Mouse (Mus musculus) retina, postnatal 1 day (tissue): Measurements from ENCODE around the gene Smtnl1.

Experiments
- DNase-seq: peaks from one replicate; pipeline ENCODE4 v3.0.0-alpha.2; 2012

Smtnl1 gene

DNA sequence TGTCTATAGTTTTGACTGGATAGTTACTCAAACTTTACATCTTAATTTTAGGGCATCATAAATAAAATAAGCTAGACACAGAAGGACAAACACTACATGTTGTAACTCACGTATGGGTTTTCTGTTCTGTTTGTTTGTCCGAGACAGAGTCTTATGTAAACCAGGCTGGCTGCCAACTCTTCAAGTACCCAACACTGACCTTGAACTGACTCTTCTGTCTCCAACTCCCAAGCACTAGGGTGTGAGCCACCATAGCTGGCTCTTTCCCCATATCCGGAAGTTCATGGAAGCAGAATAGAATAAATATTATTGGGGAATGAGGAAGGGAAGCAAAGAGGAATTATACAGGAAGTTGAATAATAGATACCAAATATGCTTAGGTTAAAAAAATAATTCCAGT is 29.9 kb downstream of the Smtnl1 start:
- no peak for DNase-seq

DNA sequence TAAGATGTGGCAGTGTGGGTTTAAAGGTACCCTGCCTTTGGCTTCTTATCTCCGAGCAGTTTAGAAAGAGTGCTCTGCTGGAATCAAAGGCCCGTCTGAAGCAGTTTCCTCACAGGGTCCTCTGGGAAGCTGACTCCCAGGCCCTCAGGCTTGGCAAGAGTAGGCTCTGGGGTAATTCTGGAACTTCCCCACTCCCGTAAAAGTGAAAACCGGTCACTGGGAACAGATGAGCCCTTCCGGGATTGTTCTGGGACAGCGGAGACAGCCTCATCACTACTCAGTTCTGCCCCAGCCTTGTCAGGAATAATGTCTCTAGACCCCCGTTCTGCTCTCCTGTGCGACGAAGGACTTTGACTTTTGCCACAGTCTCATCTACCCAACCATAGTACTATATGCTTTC is 32.0 kb downstream of the Smtnl1 start:
- no peak for DNase-seq

DNA sequence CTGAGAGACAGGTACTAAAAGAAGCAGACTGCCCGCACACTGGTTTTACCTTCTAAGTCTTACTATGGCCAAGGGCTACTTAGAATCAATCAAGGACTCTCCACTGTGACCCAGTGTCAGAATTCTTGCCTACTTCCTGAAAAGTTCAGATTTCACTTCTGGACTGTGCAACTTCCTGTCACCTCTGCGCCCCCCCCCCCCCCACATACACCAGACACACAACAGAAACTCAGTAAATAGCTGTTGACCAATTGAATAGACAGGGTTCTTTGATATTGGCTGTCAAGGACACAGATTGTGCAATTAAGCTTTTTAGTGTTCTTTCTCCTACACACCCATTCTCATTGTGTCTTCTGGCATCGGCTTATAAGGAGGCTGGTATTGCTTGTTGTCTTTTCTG is 34.1 kb downstream of the Smtnl1 start:
- DNase-seq, result no peak

DNA sequence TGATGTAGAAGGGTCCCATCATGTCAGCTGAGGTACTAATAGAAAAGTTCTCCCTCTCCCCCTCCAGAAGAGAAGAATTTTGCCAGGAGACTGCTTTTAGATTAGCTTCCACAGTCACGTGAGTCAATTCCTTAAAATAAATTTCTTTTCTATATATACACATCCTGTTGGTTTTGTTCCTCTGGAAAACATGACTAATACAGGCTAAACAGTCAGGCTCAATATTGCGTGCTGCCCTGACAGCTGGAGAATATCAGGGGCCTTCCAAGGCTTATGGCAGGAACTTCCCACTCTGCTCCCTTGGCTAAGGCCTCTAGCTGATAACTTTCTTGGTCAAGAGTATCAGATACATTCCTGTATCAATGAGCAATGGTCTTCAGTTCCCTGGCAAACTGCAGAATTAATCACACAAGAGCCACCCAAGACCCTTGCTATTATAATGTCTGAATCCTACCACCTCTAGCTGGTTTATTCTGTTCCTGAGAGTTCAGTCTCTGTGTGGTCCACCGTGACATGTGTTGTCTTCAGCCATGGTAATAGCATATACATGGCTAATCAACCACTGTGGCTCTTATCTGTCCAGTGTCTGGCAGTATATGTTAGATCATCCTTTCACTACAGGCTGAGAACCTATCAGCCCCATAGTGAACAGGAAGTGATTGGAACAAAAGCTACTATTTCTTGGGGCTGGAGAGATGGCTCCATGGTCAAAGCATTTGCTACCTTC is 38.4 kb downstream of the Smtnl1 start:
- no peak for DNase-seq

DNA sequence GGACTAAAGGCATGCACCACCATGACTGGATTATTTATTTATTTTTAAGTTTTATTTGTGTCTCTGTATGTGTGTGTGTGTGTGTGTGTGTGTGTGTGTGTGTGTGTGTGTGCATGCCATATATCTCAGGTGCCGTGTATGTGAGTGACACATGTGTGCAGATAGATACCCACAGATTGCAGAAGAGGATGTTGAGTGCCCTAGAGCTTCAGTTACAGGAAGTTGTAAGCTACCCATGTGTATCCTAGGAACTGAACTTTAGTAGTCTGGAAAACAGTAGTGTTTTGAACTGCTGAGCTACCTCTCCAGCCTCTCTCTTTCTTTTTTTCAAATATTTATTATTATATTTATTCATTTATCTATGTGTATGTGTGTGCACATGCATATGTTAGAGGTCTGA is 39.1 kb downstream of the Smtnl1 start:
- DNase-seq, result no peak

DNA sequence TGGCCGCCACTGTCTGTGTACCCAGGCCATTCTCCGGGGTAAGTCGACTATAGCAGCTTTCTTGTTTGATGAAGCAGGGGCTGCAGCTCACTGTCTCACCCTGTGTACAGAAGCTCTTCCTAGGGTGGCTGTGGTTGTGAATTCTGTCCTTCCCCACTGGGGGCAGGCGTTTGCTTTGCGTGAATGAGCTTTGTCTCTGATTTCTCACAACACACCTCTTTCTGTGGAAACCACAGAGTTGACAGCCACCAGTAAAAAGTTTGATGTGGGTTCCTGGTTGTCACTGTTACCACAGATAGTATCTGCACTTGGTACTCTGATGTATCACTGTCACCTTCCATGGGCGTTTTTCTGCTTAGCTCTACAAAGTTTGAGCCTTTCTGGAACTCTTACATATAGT is 43.2 kb downstream of the Smtnl1 start:
- DNase-seq, result peak; percentile 36

DNA sequence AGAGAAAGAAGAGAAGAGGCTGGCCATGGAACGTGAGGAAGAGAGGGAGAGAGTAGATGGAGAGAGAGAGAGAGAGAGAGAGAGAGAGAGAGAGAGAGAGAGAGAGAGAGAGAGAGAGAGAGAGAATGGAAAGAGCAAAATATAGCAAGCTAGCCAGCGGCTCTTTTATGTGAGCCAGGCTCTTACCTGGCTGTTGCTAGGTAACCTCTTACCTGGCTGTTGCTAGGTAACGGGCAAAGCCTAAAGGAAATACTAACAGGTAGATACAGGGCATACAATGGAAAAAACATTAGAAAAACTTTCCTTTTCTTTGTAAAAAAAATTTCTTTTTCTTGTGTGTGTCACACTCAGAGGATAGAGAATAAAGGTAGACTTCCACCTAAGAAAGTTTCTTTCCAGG is 44.7 kb downstream of the Smtnl1 start:
- DNase-seq, result no peak

DNA sequence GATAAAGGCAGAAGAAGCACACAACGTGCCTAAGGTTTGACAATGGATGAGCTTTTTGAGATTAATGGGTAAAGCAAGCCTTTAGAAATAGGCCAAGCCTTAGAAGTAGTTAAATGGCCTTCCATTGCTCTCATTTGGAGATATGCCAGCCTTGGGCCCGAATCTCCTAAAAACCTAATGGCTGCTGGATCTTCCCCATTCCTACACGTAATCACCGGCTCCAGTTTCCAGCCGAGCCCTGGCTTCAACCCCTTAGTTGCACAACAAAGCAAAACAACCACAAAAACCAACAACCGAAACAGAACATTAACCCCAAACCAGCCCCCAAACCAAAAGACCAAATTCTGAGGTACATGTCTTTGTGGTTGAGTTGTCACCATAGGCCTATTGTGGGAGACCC is 46.8 kb downstream of the Smtnl1 start:
- DNase-seq, result no peak

DNA sequence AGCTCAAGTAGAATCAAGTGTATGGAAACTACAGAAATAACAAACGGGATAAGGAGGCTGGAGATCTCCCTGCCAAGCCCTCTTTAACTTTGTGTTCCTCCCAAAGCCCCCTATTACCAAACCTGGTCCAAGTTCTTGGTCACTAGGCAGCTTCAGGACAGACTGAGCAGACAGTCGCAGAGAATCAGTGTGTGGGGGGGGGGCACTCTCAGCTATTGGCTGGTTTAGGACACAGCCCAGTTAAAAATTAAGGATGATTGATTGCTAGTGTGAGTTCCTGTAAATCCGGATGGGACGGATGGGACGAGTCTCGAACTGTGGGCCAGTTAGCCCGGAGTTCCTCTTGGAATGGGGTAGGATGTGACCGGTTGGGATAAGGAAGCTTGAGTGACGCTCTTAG is 47.2 kb downstream of the Smtnl1 start, which contains the start of gene Serping1:
Gene Serping1 (minus strand): TSS at position 204 of the 400 bp plus-strand sequence.
- DNase-seq, result no peak

DNA sequence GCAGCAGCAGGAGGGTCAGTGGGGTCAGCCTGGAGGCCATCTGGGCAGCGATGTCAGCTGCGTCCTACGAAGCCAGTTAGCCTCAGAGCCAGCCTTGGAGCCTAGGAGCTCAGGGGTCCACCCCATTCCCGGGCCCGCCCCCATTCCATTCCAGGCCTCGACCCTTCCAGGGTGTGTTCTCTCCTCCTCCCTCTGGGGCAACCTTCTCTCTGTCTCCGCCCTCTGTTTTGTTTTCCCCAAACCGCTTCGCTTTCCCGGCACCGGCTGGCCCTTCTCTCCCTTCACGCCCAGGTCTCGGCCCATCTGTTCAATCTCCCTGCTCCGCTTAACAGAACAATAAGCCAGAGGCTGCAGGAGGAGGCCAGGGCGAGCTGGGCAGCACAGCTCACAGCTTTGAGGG is 47.7 kb downstream of the Smtnl1 start:
- DNase-seq, result peak; percentile 94

DNA sequence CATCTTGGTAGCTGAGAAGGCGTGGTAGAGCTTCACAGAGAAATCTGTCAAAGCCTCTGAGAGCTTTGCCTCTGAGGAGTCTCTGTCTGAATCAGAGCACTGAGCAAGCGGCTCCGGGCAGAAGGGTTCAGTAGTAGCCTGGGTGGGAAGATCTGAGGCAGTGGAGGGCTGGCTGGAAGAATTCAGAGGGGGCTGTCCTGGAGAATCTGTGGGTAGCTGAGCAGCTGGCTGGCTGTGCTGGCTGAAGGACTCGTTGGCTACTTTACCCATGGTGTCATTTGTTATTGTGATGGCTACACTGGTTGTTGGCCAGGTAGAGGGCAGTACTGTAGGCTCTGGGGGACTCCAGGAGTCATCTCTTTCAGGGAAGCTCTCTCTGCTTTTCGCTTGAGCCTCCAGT is 49.3 kb downstream of the Smtnl1 start:
- no peak for DNase-seq

DNA sequence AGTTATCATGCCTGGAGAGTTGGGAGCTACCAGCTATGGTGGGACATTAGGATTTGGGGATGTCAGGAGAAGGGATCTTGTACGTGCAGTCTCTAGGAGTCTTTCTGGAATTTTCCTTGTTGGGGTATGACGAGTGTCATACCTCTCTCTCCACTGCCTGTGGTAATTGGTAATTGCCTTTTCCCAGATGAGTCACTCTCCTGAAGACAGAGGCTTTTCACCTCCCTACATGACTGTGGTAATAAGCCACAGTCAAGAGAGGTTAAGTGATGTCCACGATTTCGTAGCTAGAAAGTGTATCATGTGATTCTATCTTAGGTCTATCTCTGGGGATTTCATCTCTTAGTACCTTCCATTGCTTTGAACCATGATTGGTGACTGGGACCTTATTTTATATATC is 50.0 kb downstream of the Smtnl1 start:
- no peak for DNase-seq

DNA sequence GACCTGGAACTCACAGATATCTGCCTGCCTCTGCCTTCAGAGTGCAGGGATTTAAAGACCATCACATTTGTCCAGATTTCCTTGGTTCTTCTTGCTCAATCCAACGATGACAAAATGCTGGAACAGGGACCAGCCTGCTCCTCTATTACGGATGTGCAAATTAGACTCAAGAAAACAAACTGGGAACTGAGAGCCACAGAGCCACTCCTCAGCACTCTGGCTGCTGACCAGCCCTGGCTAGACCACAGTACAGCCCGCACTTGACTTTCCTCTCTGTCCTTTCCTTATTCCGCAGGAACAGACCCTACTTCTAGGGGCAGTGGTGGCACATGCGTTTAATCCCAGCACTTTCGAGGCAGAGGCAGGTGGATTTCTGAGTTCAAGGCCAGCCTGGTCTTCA is 52.0 kb downstream of the Smtnl1 start:
- DNase-seq, result no peak

DNA sequence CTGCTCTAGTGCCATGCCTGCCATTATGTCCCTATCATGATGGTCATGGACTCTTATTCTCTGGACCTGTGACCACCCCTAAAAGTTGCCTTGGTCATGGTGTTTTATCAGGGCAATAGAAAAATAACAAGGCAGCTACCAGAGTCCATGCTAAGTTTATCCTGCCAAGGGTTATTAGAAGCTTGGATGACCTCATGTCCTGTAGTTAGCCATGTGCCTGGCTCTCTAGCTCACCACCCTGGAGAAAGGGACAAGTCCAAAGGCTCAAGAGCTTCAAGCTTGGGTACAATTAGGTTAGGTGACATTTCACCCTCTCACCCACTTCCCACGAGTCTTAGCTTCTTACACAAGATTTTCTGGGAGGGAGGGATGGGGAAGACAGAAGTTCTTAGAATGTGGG is 59.6 kb downstream of the Smtnl1 start:
- DNase-seq, result peak; percentile 64

DNA sequence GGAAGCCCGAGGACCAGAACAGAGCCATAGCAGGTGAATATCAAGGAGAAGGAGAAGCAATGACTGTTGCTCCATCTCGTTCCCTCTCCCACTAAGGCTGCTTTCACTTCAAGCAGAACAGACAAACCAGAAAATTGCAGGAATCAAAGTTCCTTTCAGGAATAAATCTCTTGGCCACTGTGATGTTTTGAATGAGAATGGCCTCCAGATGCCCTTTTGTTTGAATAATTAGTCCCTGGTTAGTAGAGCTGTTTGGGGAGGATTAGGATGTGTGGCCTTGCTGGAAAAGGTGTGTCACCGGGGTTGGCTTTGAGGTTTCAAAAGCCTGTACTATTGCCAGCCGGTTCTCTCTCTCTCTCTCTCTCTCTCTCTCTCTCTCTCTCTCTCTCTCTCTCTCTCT is 60.2 kb downstream of the Smtnl1 start:
- DNase-seq, result no peak

DNA sequence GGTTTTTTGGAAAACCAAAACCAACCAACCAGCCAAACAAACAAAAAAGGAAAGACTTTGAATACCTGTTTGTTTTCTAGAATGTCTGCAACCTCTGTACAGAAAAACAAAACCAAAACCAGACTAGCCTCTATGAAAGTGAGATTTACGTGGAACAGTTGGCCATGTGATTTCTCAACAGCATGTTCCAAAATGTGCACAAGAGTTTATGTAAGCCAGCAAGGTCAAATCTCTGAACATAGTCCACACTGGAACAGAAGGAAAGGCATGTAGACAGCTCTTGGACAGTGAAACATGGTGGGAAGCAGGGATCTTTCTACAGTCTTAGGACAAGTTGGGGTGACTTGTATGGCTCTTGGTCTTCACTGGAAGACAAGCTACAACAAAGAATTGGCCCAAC is 60.6 kb downstream of the Smtnl1 start:
- no peak for DNase-seq

DNA sequence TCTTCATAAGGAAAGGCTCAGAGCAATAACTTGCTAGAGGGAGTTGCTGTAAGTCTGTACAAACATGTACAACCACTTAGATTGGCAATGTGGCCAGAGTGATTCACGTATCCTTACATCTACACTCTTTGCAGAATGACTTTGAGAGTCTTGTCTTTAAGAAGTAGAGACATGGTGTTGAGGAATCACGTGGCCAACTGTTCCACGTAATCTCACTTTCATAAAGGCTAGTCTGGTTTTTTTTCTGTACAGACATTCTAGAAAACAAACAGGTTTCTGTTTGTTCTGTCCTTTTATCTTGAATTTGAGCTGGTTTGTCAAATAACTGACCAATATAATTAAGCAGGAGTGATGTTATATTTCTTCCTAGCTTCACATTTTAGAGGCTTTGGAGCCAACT is 61.1 kb downstream of the Smtnl1 start:
- no peak for DNase-seq
